Mouse (Mus musculus): ENCODE data around the gene Mpp6. TPM values are rescaled to one million over a fixed set of nuclear protein-coding genes. Genes with fewer than 3 reads are reported as not detected.

The Mpp6 gene
- polyA plus RNA-seq, 1 experiment from 2014 or later = 76.1 TPM

- Histone ChIP-seq H3K4me3 (no peak overlapping the region), H3K27me3 (no peaks in the 10 kb centered on the region), H3K9ac (replicated peaks) (no peak overlapping the region), H3K27ac (replicated peaks) (no peak overlapping the region), H3K36me3 (peaks cover 6% of the 10 kb centered on the region), H3K9me3 (no peaks in the 10 kb centered on the region), H3K4me1 (no peaks in the 10 kb centered on the region), H3K4me2 (replicated peaks) (no peak overlapping the region)
- WGBS = 65% methylated on average over 2 of the region's 2 CpGs
- no peak for ATAC-seq (ENCODE audit: low FRiP score, low read depth)
Measured at GRCm38 (mm10) chr6:50214711-50215372, 104.8 kb downstream of the Mpp6 start.

- Histone ChIP-seq H3K27me3 (no peaks in the 10 kb centered on the region), H3K9ac (replicated peaks) (no peak overlapping the region), H3K4me3 (no peak overlapping the region), H3K27ac (replicated peaks) (no peak overlapping the region), H3K36me3 (peaks cover 6% of the 10 kb centered on the region), H3K4me1 (no peaks in the 10 kb centered on the region), H3K9me3 (no peaks in the 10 kb centered on the region), H3K4me2 (replicated peaks) (no peak overlapping the region)
- ATAC-seq (ENCODE audit: low FRiP score, low read depth) = no peak
- WGBS = 89% methylated on average over 2 of the region's 2 CpGs
Measured at GRCm38 (mm10) chr6:50215373-50215745, 105.3 kb downstream of the Mpp6 start.

- Histone ChIP-seq H3K4me1 (no peaks in the 10 kb centered on the region), H3K36me3 (peaks cover 6% of the 10 kb centered on the region), H3K4me2 (replicated peaks) (no peak overlapping the region), H3K9ac (replicated peaks) (no peak overlapping the region), H3K9me3 (no peaks in the 10 kb centered on the region), H3K27me3 (no peaks in the 10 kb centered on the region), H3K4me3 (no peak overlapping the region), H3K27ac (replicated peaks) (no peak overlapping the region)
- 93% methylated on average over 4 of the region's 4 CpGs for WGBS
- ATAC-seq (ENCODE audit: low FRiP score, low read depth) = no peak
Measured at GRCm38 (mm10) chr6:50215986-50216385, 105.9 kb downstream of the Mpp6 start.

GRCm38 (mm10) chr6:50218628-50219027 is 108.6 kb downstream of the Mpp6 start:
- Histone ChIP-seq H3K4me3 (no peak overlapping the region), H3K27me3 (no peaks in the 10 kb centered on the region), H3K9ac (replicated peaks) (no peak overlapping the region), H3K36me3 (peaks cover under 1% of the 10 kb centered on the region), H3K4me2 (replicated peaks) (no peak overlapping the region), H3K9me3 (no peaks in the 10 kb centered on the region), H3K4me1 (no peaks in the 10 kb centered on the region), H3K27ac (replicated peaks) (no peak overlapping the region)
- ATAC-seq (ENCODE audit: low FRiP score, low read depth) = no peak
- 88% methylated on average over 3 of the region's 3 CpGs for WGBS

DNA sequence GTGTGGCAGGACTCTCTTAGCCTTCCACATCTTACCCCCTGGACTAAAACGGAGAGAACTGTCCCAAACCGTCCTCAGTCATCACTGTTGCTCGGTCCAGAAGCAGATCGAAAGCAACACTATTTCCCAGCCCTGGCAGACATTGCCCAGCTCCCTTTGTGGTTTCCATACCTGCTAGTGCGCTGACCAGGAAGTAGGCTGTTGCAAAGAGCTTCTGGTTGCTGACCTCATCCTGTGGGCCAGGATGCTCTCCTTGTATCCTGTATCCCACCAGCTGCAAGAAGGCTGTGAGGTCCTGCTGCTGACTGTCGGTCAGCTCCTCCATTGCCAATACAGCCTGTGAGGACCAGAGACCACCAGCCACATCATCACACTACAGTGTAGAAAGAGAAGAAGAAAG is 109.0 kb downstream of the Mpp6 start:
- Histone ChIP-seq H3K27ac (replicated peaks) (no peak overlapping the region), H3K4me2 (replicated peaks) (no peak overlapping the region), H3K27me3 (no peaks in the 10 kb centered on the region), H3K4me1 (no peaks in the 10 kb centered on the region), H3K9ac (replicated peaks) (no peak overlapping the region), H3K9me3 (no peaks in the 10 kb centered on the region), H3K4me3 (no peak overlapping the region), H3K36me3 (no peaks in the 10 kb centered on the region; the same call in 1 of the 2 replicates)
- 91% methylated on average over 6 of the region's 6 CpGs for WGBS
- ATAC-seq (ENCODE audit: low FRiP score, low read depth) = no peak

DNA sequence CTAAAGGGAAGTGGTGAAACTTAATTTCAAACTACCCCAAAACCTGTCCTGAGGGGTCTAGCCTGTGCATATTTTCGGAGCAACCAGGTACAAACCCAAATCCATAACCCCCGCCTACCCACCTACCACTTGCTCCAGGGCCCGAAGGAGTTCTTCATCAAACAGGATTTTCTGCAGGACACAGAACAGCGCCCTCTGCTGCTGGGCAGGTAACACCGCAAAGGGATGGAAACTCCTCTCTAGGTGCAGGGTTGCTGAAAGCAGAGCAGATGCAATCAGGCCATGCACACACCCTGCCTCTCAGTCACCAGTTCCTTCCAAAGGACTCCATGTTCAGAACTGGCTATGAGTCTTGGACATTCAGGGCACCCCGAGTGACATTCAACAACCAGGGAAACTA is 110.8 kb downstream of the Mpp6 start:
- Histone ChIP-seq H3K4me2 (replicated peaks) (no peak overlapping the region), H3K9ac (replicated peaks) (no peak overlapping the region), H3K4me1 (no peaks in the 10 kb centered on the region), H3K9me3 (no peaks in the 10 kb centered on the region), H3K4me3 (no peak overlapping the region), H3K27ac (replicated peaks) (no peak overlapping the region), H3K36me3 (no peaks in the 10 kb centered on the region; the same call in 1 of the 2 replicates), H3K27me3 (no peaks in the 10 kb centered on the region)
- WGBS = 49% methylated on average over 6 of the region's 6 CpGs
- no peak for ATAC-seq (ENCODE audit: low FRiP score, low read depth)

GRCm38 (mm10) chr6:50222351-50222750 is 112.3 kb downstream of the Mpp6 start:
- Histone ChIP-seq H3K4me2 (replicated peaks) (no peak overlapping the region), H3K4me3 (no peak overlapping the region), H3K9me3 (no peaks in the 10 kb centered on the region), H3K27ac (replicated peaks) (no peak overlapping the region), H3K36me3 (no peaks in the 10 kb centered on the region), H3K9ac (replicated peaks) (no peak overlapping the region), H3K27me3 (no peaks in the 10 kb centered on the region), H3K4me1 (no peaks in the 10 kb centered on the region)
- WGBS = 84% methylated on average over 5 of the region's 5 CpGs
- ATAC-seq (ENCODE audit: low FRiP score, low read depth) = no peak

DNA sequence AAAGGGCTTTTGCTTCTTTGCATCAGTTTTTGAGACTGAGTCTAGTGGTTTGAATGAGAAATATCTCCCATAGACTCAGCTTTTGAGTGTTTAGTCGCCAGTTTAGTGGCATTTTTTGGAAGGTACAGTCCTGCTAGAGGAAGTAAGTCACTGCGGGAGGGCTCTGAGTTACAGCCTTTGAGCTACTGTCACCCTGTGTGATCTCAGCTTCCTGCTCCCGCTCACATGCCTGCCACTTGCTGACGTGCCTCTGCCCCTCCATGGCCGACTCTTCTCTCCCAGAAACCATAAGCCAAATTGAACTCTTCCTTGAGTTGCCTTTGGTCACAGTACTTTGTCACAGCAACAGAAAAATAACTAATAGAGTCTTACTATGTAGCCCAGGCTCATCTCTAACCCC is 112.9 kb downstream of the Mpp6 start:
- H3K4me1 ChIP-seq = no peaks in the 10 kb centered on the region
- ATAC-seq (ENCODE audit: low FRiP score, low read depth) = no peak
- H3K9me3 ChIP-seq = no peaks in the 10 kb centered on the region
- H3K36me3 ChIP-seq = no peaks in the 10 kb centered on the region
- no peak overlapping the region for H3K9ac ChIP-seq (replicated peaks)
- H3K4me2 ChIP-seq (replicated peaks) = no peak overlapping the region
- no peak overlapping the region for H3K27ac ChIP-seq (replicated peaks)
- H3K27me3 ChIP-seq = no peaks in the 10 kb centered on the region
- WGBS = 84% methylated on average over 5 of the region's 5 CpGs
- H3K4me3 ChIP-seq = no peak overlapping the region

DNA sequence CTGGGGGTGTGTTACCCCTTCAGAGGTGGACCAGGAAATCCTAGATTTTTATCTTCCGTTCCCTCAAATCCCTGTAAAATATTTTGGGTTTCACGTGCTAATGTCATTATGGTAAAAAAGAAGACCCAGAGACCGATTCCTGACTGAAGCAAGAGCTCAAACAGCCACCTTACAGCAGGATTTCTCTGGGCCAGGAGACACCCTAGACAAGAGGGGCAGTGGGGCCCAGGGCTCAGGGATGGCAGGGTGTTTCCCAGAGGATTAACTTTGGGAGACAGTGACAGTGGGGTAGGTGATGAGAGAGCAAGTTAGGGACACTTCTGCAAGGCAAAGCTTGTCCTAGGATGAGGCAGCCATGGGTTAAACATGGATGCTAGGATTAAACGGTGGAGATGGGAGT is 113.6 kb downstream of the Mpp6 start:
- Histone ChIP-seq H3K4me3 (no peak overlapping the region), H3K9me3 (no peaks in the 10 kb centered on the region), H3K36me3 (no peaks in the 10 kb centered on the region), H3K27me3 (no peaks in the 10 kb centered on the region), H3K4me2 (replicated peaks) (no peak overlapping the region), H3K4me1 (no peaks in the 10 kb centered on the region), H3K9ac (replicated peaks) (no peak overlapping the region), H3K27ac (replicated peaks) (no peak overlapping the region)
- WGBS = 89% methylated on average over 4 of the region's 4 CpGs
- no peak for ATAC-seq (ENCODE audit: low FRiP score, low read depth)

DNA sequence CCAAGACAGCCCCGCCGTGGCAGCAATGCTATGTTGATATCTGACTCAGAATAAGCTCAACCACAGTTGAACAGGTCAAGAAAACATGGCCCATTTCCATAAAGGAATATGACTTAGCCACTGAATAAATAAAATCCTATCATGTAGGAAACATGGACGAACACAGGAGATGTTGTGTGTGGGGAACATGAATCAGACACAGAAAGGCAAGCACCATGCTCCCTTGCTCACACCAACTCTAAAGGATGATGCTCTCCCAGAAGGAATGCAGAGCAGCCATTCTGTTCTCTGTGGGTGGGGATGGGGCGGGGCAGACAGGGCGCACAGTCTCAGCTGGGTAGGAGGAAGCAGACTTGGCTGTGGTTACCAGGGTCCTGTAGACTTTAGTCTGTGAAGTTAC is 115.2 kb downstream of the Mpp6 start:
- Histone ChIP-seq H3K4me2 (replicated peaks) (no peak overlapping the region), H3K27ac (replicated peaks) (no peak overlapping the region), H3K9ac (replicated peaks) (no peak overlapping the region), H3K9me3 (no peaks in the 10 kb centered on the region), H3K36me3 (no peaks in the 10 kb centered on the region), H3K4me1 (no peaks in the 10 kb centered on the region), H3K27me3 (no peaks in the 10 kb centered on the region), H3K4me3 (no peak overlapping the region)
- no peak for ATAC-seq (ENCODE audit: low FRiP score, low read depth)
- 87% methylated on average over 5 of the region's 5 CpGs for WGBS

- no peak for ATAC-seq (ENCODE audit: low FRiP score, low read depth)
- Histone ChIP-seq H3K4me3 (no peak overlapping the region), H3K9me3 (no peaks in the 10 kb centered on the region), H3K4me1 (no peaks in the 10 kb centered on the region), H3K27ac (replicated peaks) (no peak overlapping the region), H3K9ac (replicated peaks) (no peak overlapping the region), H3K4me2 (replicated peaks) (no peak overlapping the region), H3K27me3 (no peaks in the 10 kb centered on the region), H3K36me3 (no peaks in the 10 kb centered on the region)
- WGBS = 86% methylated on average over 5 of the region's 5 CpGs
Measured at GRCm38 (mm10) chr6:50228180-50228579, 118.1 kb downstream of the Mpp6 start.

- 92% methylated on average over 5 of the region's 5 CpGs for WGBS
- H3K27ac ChIP-seq (replicated peaks) = no peak overlapping the region
- H3K27me3 ChIP-seq = no peaks in the 10 kb centered on the region
- H3K4me1 ChIP-seq = no peaks in the 10 kb centered on the region
- no peaks in the 10 kb centered on the region for H3K9me3 ChIP-seq
- no peak for ATAC-seq (ENCODE audit: low FRiP score, low read depth)
- no peaks in the 10 kb centered on the region for H3K36me3 ChIP-seq
- H3K9ac ChIP-seq (replicated peaks) = no peak overlapping the region
- H3K4me2 ChIP-seq (replicated peaks) = no peak overlapping the region
- no peak overlapping the region for H3K4me3 ChIP-seq
Measured at GRCm38 (mm10) chr6:50231288-50231687, 121.2 kb downstream of the Mpp6 start.

GRCm38 (mm10) chr6:50232984-50233383 is 122.9 kb downstream of the Mpp6 start:
- H3K9me3 ChIP-seq = no peaks in the 10 kb centered on the region
- WGBS = 62% methylated on average over 1 of the region's 1 CpGs
- ATAC-seq (ENCODE audit: low FRiP score, low read depth) = no peak
- H3K9ac ChIP-seq (replicated peaks) = no peak overlapping the region
- no peak overlapping the region for H3K4me3 ChIP-seq
- no peaks in the 10 kb centered on the region for H3K4me1 ChIP-seq
- H3K36me3 ChIP-seq = no peaks in the 10 kb centered on the region
- H3K4me2 ChIP-seq (replicated peaks) = no peak overlapping the region
- H3K27me3 ChIP-seq = no peaks in the 10 kb centered on the region
- no peak overlapping the region for H3K27ac ChIP-seq (replicated peaks)
